Mouse (Mus musculus) 3T3-L1 (cell line): ENCODE measurements around the gene Olig1.

Source experiments
- DNase-seq: peaks from one replicate; pipeline ENCODE4 v3.0.0-alpha.2; 2015; ENCODE audit warnings: low read depth, low spot score

Gene Olig1

DNA sequence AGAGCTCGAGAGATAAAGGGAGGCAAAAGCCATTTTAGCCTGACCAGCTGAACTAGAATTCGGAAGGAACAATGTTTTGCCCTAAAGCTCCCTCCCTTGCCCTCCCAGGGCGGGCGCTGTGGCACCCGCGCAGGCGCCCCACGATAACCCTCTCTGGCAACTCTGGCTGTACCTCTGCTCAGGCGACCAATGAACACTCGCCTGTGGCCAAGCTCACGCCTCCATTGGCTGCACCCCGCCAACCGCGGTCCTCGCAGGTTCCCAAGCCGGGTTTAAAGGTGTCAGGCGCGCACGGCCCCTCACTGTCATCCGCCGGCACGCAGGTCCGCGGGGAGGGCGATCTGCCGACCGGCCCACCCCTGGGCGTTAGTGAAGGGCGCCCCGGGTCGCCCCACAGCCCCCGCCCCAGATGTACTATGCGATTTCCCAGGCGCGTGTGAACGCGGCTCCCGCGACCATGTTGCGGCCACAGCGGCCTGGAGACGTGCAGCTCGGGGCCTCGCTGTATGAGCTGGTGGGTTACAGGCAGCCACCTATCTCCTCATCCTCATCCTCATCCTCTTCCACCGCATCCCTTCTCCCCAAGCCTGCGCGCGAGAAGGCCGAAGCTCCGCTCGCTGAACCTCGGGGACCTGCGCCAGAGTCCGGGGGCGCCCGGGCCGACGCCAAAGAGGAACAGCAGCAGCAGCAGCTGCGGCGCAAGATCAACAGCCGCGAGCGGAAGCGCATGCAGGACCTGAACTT lies at the start of gene Olig1:
TSS of gene Olig1 (plus strand) at position 305 of the 744 bp plus-strand sequence.
- no peak for DNase-seq

DNA sequence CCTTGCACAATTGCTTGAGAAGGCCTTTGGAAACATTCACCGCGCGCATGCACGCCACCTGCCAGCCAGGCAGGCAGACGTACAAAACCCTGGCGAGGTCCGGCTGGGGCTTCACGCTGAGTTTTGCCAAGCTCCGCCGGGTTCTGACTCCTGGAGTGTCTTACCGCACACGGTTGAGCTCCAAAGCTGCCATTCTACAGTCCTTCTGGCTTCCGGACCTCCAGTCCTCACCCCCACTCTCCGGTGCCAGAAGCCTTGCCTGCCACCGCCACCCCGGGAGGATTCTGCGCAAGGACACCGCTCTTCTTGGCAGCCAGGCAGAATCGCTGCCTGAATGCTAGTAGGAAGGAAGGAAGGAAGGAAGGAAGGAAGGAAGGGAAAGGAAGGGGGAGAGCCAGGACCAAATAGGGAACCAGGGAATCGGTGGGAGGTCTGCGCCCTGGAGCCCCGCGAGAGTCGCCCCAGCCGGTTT lies 47.4 kb upstream of the Olig1 start:
- DNase-seq = no peak

DNA sequence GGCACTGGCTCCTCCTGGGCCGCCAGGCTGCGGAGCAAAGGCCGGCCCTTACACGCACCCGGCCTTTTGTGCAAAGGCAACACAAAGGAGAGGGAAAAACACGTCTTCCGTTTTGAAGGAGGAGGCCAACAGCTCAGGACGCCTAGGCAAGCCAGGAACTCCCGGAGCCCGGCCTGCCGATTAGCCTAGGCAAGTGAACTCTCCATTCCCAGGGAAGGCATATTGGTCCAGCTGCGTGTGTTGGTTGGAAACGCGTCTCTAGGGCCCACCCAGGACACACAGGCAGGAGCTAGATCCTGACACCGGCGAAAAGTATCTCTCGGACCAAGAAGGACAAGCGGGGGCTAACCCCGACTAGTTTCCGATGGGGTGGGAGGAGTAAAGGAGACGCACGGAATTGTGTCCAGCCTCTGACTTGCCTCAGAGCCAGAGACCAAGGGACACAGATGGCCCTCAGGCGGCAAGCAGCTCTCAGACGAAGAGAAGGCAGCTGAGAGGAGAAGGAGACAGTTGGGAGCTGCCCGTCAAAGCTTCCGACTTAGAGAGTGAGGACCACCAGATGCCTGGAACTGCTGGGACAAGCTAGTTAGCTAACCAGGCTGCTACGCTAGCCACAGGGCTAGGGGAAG lies 46.8 kb upstream of the Olig1 start:
- DNase-seq = no peak

DNA sequence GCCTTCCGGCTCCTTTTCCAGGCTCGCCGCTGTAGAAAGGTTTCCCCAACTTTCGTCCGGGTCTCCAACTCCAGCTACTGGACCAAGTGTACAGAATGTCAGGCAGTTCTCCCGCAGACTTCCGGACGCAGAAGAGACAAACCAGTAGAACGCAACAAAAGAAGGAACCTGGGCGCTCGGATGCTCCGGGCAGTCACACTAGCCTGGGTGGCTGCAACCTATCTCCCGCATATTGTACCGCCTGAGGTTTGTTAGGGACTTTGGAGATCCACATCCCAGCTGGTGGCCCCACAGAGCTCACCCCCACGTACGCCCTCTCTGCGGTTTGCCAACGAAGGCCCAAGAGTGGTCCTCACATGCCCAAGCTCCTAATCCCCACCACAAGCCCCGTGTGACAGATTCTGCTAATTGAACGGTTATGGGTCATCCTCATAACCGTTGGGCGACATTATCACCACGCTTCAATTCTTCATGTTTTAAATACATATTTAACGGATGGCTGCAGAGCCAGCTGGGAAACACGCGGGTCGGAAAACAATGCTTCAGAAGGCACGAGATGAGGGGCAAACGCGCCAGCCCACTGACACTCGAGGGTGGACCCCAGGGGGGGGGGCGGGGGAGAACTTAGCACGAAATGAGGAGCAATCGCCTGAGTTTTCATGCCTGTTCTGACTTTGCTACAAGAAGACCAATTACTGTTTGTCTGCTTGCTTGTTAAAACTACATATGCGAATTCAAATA lies 46.1 kb upstream of the Olig1 start:
- no peak for DNase-seq

DNA sequence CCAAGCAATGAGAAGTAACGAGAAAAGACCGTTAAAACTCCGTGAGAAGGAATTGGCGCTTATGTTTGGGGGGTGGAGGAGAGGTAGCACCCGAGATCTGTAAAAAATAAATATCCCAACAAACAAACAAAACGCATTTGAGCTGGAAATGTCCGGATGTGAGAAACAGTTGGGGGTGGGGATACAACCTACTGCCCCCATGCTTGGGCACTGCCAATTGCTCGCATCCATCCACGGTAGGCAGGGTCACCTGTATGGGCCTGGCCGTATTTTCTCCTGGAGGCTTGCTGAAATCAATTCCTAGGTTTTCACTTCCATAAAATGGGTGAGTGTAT lies 45.5 kb upstream of the Olig1 start:
- DNase-seq = no peak

DNA sequence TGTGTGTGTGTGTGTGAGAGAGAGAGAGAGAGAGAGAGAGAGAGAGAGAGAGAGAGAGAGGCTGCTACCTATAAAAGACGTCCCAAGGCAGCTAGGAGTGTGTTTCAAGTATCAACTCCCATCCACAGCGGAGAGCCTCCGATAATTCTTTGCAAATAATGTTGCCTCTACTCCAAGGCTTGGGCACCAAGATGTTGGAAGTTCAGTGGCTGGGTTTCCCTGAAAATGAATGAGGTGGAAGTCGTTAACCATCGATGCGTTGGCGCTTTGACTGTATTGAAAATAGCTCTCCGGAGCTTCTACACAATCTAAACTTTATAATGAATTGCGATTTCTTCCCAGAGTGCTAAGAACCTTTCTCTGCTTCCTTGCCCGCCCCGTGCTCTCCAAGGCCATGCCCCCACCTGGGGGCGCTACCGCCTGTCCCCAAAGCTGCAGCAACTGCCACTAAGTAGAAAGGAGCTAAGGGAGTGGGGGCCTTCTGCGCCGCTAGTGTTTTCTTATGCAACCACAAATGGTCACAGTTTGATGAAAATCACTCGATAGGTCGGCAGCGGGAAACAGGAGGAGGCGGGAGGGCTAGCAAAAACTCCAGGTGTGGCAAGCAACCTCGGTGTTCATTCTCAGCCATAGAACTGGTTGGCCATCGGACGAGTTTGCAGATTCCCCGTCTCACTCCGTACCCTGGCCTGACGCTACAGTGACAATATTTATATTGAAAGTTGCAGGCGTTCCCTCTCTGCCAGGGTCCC lies 44.9 kb upstream of the Olig1 start:
- no peak for DNase-seq

DNA sequence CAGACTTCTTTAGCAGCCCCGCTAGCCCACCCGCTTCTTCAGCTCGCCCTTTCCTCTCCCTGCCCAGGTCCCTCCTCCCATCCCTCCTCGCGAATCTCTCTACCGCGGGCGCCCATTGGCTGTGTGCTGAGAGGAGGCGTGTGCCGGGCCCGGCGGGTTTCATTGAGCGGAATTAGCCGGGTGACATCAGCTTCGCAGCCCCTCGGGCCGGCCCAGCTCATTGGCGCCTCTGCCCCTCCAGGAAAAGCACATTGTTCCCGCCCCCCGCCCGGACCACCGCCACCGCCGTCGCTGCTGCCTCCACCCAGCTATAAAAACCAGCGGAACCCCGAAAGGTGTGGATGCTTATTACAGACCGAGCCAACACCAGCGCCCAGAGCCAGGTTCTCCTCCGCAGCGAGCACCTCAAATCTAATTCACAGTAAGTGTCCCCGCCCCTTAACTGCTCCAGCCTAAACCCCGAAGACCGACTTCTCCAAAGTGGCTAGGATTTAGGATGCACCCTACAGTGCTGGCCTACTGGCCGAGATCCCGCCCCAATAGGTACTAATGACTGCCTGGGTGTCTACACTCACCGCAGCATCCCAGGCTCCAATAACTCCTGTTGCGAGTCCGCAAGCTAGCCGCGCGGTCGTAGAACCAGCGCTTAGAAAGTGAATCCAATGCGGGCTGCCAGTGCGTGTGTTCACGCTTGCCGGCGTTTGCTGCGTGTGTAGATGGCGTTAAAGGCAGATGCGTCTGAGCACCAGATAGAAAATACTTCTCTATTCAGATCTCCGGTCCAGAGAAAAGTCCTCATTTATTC lies 44.1 kb upstream of the Olig1 start, which contains the start of gene Olig2:
TSS of gene Olig2 (plus strand) at position 225 of the 805 bp plus-strand sequence.
- DNase-seq = no peak

DNA sequence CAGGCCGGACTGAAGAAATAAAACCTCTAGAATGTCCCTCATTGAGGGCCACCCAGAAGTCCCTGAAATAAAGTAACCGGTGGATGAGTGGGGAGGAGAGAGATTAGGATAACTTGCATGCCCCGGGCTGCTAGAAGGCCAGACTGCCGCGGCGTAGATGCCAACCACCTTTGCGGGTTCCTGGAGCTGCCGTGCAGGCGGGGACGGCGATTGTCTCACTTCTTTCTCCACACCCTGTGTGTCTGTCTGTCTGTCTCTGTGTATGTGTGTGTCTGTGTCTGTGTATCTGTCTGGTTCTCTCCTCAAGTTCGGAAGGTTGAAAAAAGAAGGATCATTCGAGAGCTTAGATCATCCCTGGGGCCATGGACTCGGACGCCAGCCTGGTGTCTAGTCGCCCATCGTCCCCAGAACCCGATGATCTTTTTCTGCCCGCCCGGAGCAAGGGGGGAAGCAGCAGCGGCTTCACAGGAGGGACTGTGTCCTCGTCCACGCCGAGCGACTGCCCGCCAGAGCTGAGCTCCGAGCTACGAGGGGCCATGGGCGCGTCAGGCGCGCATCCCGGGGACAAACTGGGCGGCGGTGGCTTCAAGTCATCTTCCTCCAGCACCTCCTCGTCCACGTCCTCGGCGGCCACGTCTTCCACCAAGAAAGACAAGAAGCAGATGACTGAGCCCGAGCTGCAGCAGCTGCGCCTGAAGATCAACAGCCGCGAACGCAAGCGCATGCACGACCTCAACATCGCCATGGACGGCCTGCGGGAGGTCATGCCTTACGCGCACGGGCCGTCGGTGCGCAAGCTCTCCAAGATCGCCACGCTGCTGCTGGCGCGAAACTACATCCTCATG lies 43.3 kb upstream of the Olig1 start:
- no peak for DNase-seq

DNA sequence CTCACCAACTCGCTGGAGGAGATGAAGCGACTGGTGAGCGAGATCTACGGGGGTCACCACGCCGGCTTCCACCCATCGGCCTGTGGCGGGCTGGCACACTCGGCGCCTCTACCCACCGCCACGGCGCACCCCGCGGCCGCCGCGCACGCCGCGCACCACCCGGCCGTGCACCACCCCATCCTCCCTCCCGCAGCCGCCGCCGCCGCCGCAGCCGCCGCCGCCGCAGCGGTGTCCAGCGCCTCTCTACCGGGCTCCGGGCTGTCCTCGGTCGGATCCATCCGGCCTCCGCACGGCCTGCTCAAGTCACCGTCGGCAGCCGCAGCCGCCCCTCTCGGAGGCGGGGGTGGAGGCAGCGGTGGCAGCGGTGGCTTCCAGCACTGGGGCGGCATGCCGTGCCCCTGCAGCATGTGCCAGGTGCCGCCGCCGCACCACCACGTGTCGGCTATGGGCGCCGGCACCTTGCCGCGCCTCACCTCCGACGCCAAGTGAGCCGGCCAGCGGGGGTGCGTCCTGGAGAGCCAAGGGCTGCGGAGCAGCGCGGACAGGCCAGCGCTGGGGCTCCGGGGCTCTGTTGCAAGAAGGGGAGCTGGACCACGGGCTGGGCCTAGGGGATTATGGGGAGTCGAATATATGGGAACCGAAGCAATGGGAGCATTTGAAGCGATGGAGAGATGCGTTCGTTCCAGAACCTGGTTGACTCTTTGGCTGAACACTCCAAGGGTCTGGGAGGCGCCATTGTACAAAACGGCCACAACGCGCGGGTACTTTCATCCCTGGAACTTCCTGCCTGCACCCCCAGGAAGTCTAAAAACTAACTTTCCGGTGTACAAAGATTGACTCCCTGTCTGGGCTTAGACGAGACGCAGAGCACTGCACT lies 42.5 kb upstream of the Olig1 start:
- no peak for DNase-seq

DNA sequence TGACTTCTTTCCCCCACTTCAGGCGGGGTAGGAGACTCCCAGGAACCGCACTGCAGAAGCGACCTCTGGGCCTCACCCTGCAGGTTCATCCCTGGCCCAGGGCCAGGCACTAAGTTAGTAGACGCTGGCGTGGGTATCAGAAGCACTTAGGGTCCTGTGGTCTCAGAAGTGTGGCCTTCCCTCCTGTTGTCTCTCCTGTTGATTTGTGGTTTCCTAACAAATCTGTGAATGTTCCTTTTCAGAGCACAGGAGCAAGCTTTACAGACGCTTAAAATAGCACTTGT lies 41.9 kb upstream of the Olig1 start:
- DNase-seq = no peak

DNA sequence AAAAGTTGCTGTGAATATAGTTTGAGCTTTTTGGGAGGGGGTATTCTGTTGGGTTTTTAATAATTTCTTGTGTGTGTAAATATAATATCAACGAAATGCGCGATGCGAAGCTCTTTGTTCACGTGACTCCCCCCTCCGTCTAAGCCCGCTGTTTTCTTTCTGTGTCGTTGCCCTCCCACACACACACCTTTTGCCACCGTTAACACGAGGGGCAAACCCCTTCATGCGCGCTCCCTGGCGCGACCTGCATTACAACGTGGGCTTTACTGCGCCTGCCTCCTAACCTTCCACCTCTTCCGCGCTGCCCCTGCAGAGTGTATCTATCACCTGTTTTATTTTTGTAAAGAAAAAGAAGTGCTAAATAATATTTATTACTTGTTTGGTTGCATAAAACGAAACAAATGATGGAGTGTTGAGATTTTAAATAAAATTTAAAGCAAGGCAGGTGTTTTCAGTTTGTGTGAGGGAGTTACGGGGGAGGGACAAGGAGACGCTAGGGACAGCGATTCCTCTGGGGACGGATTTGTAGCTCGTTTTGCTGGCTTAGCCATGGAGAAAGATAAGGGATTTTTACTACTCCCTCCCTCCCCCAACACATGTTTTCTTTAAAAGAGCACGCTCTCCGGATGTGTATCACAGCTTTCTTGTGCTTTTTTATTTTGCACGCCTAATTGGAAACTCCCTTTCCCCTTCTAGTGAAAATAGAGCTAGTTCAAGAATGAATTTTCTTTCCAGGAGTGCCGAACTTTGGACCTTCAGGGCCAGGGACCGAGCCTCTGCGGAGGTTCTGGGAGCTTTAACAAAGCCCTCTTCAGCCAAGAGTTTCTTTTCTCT lies 41.1 kb upstream of the Olig1 start:
- no peak for DNase-seq

DNA sequence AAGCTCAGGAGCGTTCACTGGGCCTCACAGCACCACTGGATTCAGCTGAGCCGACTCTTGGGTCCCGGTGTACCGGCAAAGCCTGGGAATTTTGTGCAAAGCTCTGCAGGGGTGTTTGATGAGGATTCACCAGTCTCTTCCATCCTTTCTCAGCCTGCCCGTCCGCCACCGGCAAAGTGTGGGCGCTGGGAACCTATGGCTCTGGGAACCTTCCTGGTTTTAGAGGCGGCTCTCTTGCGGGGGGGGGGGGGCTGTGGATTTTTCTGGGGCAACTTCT lies 40.6 kb upstream of the Olig1 start:
- no peak for DNase-seq

DNA sequence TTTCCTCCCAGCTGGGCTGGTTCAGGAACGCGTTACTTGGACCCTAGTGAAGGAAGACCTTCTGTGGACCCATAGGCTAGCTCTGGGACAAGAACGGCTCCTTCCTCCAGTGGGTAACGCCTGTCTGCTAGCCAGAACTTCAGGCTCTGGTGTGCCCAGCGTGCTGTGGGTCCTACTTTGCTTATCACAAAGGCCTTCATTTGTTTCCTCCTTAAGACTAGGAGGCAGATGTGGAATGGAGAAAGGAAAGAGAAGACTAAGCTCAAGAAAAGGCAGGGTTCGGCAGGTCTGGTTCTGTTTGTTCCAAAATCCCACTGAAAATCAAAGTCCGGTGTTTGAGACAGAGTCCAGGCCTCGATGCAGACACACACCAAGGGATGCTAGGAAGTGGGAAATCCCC lies 39.9 kb upstream of the Olig1 start:
- DNase-seq = no peak

DNA sequence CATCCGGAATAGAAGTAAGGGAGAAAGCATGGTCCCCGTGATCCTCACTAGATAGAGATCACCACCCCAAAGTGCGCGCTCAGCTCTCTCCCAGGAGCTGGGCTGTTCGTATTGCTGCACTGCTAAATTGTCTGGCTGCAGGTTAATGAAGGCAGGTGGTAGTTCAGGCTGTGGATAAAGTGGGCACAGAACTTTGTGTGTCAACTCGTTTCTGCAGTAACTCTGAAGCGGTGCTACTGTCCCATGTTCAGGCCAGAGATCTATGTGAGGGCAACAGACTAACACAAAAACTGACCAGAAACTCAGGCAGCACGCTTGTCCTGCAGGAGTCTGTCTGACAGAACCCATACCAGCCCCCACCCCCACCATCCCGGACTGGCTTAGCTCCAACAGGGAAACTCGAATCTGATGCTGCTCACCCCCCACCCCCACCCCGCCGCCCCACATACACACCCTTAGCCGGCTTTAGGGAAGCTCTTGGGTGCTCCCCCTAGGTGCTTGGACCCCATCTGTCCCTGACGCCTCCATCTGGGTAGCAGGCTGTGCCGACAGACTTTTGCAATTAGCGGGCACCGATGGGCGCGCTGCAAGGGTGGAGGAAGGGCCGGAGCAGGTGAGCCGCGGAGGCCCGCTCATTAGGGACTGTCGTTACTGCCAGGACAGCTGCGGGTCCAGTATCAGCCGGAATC lies 37.6 kb upstream of the Olig1 start:
- no peak for DNase-seq

DNA sequence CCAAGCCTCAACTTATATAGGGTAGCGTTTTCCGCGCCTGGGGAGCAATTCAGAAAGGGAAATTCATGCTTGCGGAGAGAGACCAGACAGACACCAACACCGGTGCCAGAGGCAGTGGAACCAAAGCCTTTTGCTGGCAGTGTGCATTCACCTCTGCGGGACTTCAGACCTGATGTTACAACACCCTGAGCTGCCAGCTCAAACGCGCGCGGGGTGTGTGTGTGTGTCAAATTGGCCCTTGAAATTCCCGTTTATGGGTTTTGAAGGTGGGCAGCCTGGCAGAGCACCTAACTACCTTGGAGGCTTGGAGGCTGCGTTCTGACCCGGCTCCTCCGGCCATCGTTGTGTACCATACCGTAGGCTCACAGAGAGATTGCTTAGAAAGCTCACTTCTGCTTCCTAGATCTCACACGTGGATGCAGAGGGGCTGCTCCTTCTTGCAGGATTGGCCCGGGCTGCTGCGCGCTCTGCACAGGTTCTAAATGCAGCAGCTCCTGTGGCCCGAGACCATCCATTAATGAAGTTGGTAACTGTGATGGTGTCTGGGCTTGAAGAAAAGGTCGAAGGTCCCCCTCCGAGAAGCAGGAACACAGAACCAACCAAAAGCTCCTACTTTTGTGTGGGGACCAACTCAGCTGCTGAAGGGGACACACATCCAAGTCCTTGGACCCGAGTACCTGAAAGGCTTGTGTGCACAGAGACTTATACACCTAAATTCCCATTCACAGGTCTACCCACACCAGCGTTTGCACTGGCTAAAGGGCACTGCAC lies 36.9 kb upstream of the Olig1 start:
- no peak for DNase-seq

DNA sequence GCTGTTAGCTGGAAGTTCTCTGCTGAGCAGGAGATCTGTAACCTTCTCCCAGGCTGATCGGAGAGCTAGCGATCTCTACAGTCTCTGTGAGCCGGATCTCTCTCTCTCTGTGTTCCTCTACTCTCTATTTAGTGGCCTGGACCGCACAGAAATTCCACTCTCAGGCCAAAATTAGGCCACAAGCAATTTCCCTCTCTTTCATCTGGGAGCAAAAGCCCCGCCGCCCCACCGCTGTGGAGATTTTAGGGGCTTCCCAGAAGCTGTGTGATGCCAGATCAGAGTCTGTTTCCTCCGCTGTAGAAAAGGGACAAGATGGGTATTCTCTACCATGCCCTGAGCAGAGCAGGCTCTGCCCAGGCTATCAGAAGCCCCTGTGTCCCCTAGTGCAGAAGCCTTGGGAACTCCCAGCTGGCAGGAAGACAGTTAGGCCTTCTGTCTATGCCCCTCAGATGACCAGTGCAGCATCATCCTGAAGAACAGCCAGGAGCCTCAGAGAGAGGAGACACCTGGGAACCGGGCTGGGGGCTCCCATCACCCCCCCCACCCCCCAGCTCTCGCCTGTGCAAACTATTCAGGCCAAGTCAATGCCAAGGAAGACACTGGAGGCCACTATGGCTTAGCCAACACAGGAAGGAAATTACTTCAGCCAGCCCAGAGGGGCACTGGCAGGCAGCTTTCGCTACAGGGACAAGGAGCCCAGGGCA lies 36.2 kb upstream of the Olig1 start:
- no peak for DNase-seq

DNA sequence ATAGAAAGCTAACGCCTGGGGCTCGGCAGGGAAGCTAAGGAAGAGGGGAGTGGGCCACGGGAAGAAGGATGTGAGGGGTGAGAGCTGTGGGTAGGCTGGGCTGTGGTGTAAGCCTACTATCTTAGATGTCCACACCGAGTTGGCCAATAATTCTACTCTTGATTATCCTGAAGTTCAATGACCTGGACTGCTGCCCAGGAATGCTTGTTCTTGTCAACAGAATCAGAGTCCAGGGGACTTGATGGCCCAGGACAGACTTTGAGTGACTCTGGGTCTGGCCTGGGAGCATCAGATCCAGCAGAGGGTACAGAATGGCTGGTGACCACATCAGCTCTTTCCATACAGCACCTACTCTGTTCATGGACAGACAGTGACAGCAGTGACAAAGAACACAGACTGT lies 30.5 kb upstream of the Olig1 start:
- DNase-seq = no peak
